9 mouse cellular contexts compared by ENCODE assay signal in genomic region chr11:65088451-65089222, GRCm38 (mm10).
DNase-seq lines count a peak whose midpoint lies in the region; ATAC-seq lines count a peak whose summit lies in the region.
"Had no signal": no experiment of that assay in that cellular context is flagged by ENCODE, and none has a peak within 500 bp of the region (broad histone marks: within the 10 kb centered on the region; RNA-seq: fewer than 3 reads in every experiment).

No protein-coding gene starts in this region.

- no peaks in the 10 kb centered on the region for H3K27me3 ChIP-seq in intestine, embryonic 14.5 days (replicated peaks; ENCODE audit: control insufficient read depth, insufficient read depth, low read length)
- H3K27me3 ChIP-seq: limb, embryonic 13.5 days had no signal

- peak; percentile 57 for DNase-seq in gastrocnemius, postnatal 10 days
- DNase-seq in gastrocnemius, postnatal 36 days = no peak
- peak; percentile 6 for DNase-seq in thymus, postnatal 14 days
- DNase-seq in thymus, postnatal 36 days = no peak
- peak; percentile 61 for DNase-seq in cerebellum, adult 9-11 months
- DNase-seq in intestine, embryonic 14.5 days (ENCODE audit: low spot score) = peak; percentile 72
- peak; percentile 72 for DNase-seq in lung, postnatal 10 days

- 34% methylated on average over 5 of the region's 5 CpGs for WGBS in intestine, embryonic 14.5 days

- no peak overlapping the region for H3K4me2 ChIP-seq in intestine, embryonic 14.5 days (ENCODE audit: low read length)
- H3K4me2 ChIP-seq: limb, embryonic 13.5 days had no signal

- no peak for ATAC-seq in intestine, embryonic 14.5 days (replicated peaks; ENCODE audit: low FRiP score, low TSS enrichment, low read depth)
- no peak for ATAC-seq in erythroid progenitor cell, adult 5-6 weeks (replicated peaks; ENCODE audit: low FRiP score, poor library complexity, severe bottlenecking)

- no peaks in the 10 kb centered on the region for H3K36me3 ChIP-seq in intestine, embryonic 14.5 days (ENCODE audit: control insufficient read depth, insufficient read depth, low read length)
- H3K36me3 ChIP-seq: limb, embryonic 13.5 days had no signal

- no peaks in the 10 kb centered on the region; the same call in 1 of the 2 replicates for H3K4me1 ChIP-seq in intestine, embryonic 14.5 days (replicated peaks; ENCODE audit: control insufficient read depth, insufficient read depth, low read length)
- H3K4me1 ChIP-seq: limb, embryonic 13.5 days had no signal

- H3K9ac ChIP-seq in intestine, embryonic 14.5 days (ENCODE audit: low read length) = no peak overlapping the region
- H3K9ac ChIP-seq: limb, embryonic 13.5 days had no signal

- H3K4me3 ChIP-seq in intestine, embryonic 14.5 days (ENCODE audit: low read depth, low read length) = no peak overlapping the region
- H3K4me3 ChIP-seq: limb, embryonic 13.5 days had no signal

- H3K27ac ChIP-seq in intestine, embryonic 14.5 days (ENCODE audit: low read depth) = no peak overlapping the region
- H3K27ac ChIP-seq: limb, embryonic 13.5 days had no signal

- intact Hi-C loops in gastrocnemius, postnatal 36 days (cut with DNase I) = no loop called here

- peaks cover 7% of the 10 kb centered on the region; the same call in 1 of the 2 replicates for H3K9me3 ChIP-seq in intestine, embryonic 14.5 days (ENCODE audit: control insufficient read depth, low read length)

Comparison
In these comparisons a context has a peak if more than half of its experiments do, and no peak if none do; other contexts are left out.
1. DNase-seq: peak in gastrocnemius, postnatal 10 days (single experiment), thymus, postnatal 14 days (single experiment), cerebellum, adult 9-11 months (single experiment), intestine, embryonic 14.5 days (single experiment) and lung, postnatal 10 days (single experiment); none in gastrocnemius, postnatal 36 days (0 of 2) and thymus, postnatal 36 days (0 of 2).